Mouse (Mus musculus): ENCODE data around the gene Fbf1. TPM values are rescaled to one million over a fixed set of nuclear protein-coding genes. Genes with fewer than 3 reads are reported as not detected.
"Not testable (repeated sequence)": the region's sequence is repeated elsewhere in the genome, so short reads cannot be mapped to it uniquely, and the experiment has no call there.

The Fbf1 gene
- polyA plus RNA-seq, 1 experiment from 2014 or later, result 49.5 TPM

DNA sequence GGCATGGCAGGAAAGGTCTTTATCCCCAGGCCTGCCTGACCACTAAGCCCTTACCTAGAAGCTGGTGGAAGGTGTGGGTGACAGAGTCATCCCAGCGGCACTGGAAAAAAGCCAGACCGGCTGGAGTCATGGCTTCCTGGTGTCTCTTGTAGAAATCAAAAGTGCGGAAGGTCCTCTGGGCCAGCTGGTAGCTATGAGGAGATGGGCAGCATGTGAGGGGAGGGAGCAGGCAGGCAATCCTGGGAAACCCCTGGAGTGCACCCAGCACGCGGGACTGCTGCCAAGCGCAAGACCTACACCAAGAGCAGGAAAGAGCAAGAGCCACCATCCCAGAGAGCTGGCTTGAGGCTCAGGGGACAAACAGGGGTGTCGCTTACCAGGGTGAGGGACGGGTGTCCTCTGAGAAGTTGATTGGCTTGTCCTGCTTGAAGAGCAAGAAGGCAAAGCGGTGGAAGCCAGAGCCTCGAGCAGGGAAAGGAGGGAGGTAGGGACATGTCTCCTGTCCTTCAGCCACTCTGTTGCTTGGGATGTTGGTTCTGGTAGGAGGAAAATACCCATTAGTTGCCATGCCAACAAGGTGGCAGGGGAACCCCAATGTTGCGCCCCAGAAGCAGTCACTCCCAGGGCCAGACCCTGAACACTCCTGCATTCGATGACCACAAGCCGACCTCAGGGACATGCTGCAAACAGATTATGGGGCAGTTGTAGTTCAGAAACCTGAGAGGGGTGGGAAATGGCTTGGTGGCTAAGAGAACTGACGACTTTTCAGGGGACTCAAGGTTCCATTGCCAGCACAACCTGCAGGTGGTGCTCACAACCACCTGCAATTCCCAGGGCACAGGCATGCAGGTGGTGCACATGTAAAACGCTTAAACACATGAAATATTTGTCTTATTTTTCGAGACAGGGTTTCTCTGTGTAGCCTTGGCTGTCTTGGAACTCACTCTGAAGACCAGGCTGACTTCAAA is 35.3 kb downstream of the Fbf1 start:
- H3K4me3 ChIP-seq, result no peak overlapping the region
- 0 out of 2 replicates have a peak overlapping the region, but pooled peaks have one; percentile 27 for H3K9ac ChIP-seq
- no peak overlapping the region for H3K4me2 ChIP-seq
- H3K27ac ChIP-seq, result no peak overlapping the region
- ATAC-seq (ENCODE audit: insufficient number of reproducible peaks, insufficient read depth, low FRiP score, low TSS enrichment, low read depth), result no peak
- H3K36me3 ChIP-seq, result peaks cover 43% of the 10 kb centered on the region
- WGBS, result 76% methylated on average over 16 of the region's 16 CpGs
- no peaks in the 10 kb centered on the region for H3K9me3 ChIP-seq
- H3K4me1 ChIP-seq, result peaks cover 39% of the 10 kb centered on the region
- H3K27me3 ChIP-seq, result no peaks in the 10 kb centered on the region

DNA sequence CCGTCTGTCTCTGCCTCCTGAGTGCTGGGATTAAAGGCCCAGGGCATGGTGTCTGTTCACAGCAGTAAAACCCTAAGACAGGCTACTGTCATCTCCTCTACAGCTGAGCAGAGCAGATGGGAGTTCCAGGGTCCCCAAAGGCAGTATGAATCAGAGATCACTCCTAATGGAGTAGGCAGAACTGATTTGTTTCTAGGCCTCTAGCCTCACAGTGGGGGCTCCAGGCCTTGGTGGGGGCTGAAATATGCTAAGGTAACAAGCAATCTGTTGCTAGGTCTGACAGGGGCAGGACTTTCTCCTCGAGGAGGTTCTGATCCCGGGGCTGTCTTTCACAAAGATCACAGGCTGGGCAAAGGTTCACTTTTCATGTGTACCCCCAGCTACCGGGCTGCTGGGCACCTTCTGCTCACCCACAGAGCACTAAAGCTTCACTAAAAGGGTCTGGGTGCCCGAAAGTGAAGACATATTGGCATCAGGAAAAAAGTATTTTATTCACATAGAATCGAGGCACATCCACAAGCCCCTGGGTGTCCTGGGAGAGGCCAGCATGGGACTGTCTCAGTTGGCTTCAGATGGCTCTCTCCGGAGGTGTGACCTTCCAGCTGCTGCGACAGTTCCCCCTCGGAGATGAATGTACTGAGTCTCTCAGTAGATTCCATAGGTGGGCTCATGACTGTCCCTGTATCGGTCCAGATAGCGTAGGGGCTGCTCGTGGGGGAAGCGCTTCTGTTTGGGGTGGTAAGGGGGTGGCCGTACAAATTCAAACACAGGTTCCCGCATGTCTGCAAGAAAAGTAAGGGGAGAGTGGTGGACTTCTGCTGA is 36.4 kb downstream of the Fbf1 start:
- ATAC-seq (ENCODE audit: insufficient number of reproducible peaks, insufficient read depth, low FRiP score, low TSS enrichment, low read depth), result no peak
- 84% methylated on average over 15 of the region's 15 CpGs for WGBS
- H3K4me1 ChIP-seq, result peaks cover 47% of the 10 kb centered on the region
- peak overlapping the region; percentile 71 for H3K4me2 ChIP-seq
- H3K4me3 ChIP-seq, result peak overlapping the region; percentile 62
- H3K27me3 ChIP-seq, result no peaks in the 10 kb centered on the region
- H3K36me3 ChIP-seq, result peaks cover 44% of the 10 kb centered on the region
- H3K9ac ChIP-seq, result peak overlapping the region; percentile 83
- peak overlapping the region; percentile 90 for H3K27ac ChIP-seq
- no peaks in the 10 kb centered on the region for H3K9me3 ChIP-seq

DNA sequence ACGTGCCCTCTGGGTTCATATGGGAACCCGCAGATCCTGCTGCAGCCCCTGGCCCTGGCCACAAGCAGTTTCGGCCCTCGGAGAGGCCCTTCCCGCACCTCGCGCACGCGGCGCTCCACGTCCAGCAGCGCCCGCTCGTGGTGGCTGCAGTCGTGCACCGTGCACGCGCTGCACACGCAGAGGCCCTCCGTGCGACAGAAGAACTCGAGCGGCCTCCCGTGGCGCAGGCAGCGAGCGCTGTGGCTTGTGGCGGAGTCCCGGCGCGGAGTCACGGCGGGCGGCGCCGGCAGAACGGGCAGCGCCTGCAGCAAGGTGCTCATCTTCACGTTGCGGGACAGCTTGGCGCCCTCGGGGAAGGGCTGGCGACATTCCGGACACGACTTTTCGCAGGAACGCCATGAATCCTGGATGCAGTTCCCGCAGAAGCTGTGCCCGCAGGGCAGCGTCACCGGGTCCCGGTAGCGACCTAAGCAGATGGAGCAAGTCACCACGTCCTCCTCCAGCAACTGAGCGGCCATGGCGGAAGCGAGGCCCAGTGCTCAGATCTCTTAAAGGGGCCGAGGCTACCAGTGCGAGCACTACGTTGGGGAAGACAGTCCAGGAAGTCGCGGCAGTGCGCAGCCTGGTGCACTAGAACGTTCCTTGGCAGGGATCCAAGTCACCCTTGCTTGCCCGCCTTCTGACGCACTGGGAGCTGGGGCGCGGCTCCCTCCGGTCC is 37.3 kb downstream of the Fbf1 start, which contains the start of gene Trim65:
Gene Trim65 (minus strand): TSS at position 641 of the 718 bp plus-strand sequence.
- H3K4me3 ChIP-seq, result peak within 1 kb of the TSS; percentile 62
- WGBS, result under 1% methylated on average over 69 of the region's 69 CpGs
- H3K36me3 ChIP-seq, result peaks cover 48% of the 10 kb centered on the region
- H3K9ac ChIP-seq, result peak within 1 kb of the TSS; percentile 83
- peak within 1 kb of the TSS; percentile 71 for H3K4me2 ChIP-seq
- peak; percentile 77 for ATAC-seq (ENCODE audit: insufficient number of reproducible peaks, insufficient read depth, low FRiP score, low TSS enrichment, low read depth)
- no peaks in the 10 kb centered on the region for H3K27me3 ChIP-seq
- H3K27ac ChIP-seq, result peak within 1 kb of the TSS; percentile 90
- no peaks in the 10 kb centered on the region for H3K9me3 ChIP-seq
- H3K4me1 ChIP-seq, result peaks cover 47% of the 10 kb centered on the region

DNA sequence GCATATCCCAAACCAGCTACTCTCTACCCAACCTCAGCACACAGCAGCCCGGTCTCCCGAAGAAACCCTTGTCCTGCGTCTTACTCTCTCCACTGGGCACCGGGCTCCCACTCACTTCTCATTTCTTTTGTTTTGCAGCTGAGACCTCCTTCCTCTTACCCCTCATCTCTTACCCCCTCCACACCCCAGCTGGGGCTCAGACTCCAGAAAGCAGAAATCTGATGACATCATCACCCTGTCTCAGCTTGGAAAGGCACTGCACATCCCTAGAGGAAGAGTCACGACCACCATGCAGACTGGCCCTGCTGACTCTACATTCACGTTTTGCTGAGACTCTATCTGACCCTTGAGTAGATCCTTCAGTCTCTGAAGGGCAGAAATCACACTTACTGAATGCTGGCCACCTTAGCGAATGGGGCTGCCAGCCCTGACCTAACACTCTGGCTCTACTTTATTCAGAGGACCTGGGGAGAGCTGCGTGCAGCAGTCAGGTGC is 37.9 kb downstream of the Fbf1 start:
- Histone ChIP-seq H3K36me3 (peaks cover 47% of the 10 kb centered on the region), H3K27ac (peak overlapping the region; percentile 90; the same call in 1 of the 2 replicates), H3K27me3 (no peaks in the 10 kb centered on the region), H3K4me3 (peak overlapping the region; percentile 62), H3K9me3 (no peaks in the 10 kb centered on the region), H3K4me2 (peak overlapping the region; percentile 71), H3K4me1 (peaks cover 47% of the 10 kb centered on the region), H3K9ac (peak overlapping the region; percentile 83)
- 43% methylated on average over 8 of the region's 8 CpGs for WGBS
- no peak; the same call in 1 of the 2 replicates for ATAC-seq (ENCODE audit: insufficient number of reproducible peaks, insufficient read depth, low FRiP score, low TSS enrichment, low read depth)

DNA sequence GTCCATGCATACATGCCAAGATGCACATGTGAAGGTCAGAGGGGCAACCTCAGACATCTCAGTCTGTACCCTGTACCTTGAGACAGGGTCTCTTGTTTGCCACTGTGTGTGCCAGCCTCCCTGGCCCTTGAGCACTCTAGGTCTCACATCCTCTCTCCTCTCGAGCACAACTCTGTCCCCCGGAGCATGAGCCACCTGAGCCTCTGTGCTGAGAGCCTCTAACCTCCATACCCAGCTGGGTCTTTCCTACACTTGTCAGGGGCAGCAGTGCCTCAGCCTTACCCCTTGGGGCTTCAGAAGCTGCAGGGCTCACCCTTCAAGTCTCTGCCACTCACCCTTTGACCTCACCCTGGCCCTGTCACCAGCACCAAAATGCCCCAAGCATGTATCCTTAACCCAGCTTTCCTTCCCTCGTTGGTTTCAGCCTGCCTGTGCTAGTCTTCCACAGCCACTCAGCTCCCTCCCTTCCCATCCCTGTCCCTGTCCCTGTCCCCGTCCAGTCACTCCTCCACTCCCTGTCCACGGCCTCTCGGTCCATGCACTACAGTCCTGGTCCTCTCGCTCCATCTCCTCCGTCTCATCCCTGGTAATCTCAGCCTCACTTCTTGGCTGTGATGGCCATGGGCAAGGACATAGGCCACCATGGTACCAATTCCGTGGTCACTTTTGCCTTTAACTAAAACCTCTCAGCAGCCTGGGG is 38.7 kb downstream of the Fbf1 start:
- ATAC-seq (ENCODE audit: insufficient number of reproducible peaks, insufficient read depth, low FRiP score, low TSS enrichment, low read depth), result no peak
- WGBS, result 75% methylated on average over 9 of the region's 9 CpGs
- no peaks in the 10 kb centered on the region for H3K9me3 ChIP-seq
- peak overlapping the region; percentile 83 for H3K9ac ChIP-seq
- H3K4me2 ChIP-seq, result peak overlapping the region; percentile 71; the same call in 1 of the 2 replicates
- H3K27me3 ChIP-seq, result no peaks in the 10 kb centered on the region
- no peak overlapping the region for H3K27ac ChIP-seq
- peaks cover 47% of the 10 kb centered on the region for H3K4me1 ChIP-seq
- peaks cover 40% of the 10 kb centered on the region for H3K36me3 ChIP-seq
- no peak overlapping the region for H3K4me3 ChIP-seq

DNA sequence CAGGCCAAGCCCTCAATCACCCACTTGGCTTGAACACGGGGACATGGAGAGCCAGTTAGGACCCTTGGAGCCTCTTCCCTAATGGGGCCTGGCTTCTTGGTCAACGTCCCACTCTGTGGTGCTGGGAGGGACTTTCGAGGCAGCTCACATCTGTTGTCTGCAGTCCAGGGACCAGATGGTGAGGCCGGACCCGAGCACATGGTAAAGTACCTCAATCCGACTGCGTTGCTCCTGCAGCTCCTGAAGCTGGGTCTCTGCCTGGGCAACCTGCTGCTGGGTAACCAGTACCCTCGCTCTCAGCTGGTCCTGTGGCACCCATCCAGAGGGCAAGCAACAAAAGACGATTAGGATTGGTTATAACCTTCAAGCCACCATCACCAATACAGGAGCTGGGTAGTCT is 40.0 kb downstream of the Fbf1 start:
- WGBS, result 75% methylated on average over 9 of the region's 9 CpGs
- peak overlapping the region; percentile 53 for H3K4me2 ChIP-seq
- H3K27me3 ChIP-seq, result no peaks in the 10 kb centered on the region
- 0 out of 2 replicates have a peak overlapping the region, but pooled peaks have one; percentile 29 for H3K4me3 ChIP-seq
- H3K27ac ChIP-seq, result peak overlapping the region; percentile 60; the same call in 1 of the 2 replicates
- peaks cover 41% of the 10 kb centered on the region for H3K36me3 ChIP-seq
- H3K4me1 ChIP-seq, result peaks cover 41% of the 10 kb centered on the region
- no peak for ATAC-seq (ENCODE audit: insufficient number of reproducible peaks, insufficient read depth, low FRiP score, low TSS enrichment, low read depth)
- no peaks in the 10 kb centered on the region for H3K9me3 ChIP-seq
- peak overlapping the region; percentile 65; the same call in 1 of the 2 replicates for H3K9ac ChIP-seq

DNA sequence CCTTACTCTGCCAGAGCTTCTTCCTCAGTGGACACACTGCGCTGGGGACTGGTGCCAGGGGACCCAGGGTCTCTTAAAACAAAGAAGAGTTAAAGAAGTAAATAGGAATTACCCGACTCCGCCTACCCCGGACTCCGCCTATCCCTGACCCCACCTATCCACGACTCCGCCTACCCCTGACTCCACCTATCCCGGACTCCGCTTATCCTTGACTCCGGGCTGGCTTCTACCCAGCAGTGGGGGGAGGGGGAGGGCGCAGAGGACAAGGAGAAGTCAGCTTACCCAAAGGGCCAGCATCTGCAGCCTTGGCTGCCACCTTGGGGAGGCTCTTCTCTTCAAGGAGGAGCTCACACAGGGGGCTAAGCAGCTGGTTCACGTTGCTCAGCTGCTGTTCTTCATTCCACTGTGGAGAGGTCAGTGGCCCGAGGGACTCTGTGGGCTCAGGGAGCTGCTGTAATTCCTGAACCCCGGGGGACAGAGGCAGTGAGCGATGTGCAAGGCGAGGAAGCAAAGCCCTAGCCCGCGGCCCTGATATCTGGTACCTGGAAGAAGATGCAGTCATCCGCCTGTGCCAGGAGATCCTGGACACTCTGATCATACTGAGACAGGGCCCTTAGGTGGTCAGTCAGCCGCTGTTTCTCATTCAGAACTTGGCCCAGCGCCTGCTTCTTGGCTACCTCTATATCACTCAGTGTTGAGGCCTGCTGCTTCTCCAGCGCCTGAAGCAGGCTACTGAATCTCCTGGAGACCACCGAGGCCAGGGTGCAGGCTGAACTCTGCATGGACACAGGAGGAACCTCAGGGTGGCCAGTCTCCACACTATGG is 40.6 kb downstream of the Fbf1 start, which contains the start of gene Trim47:
Gene Trim47 (minus strand): TSS at position 55 of the 825 bp plus-strand sequence.
- no peaks in the 10 kb centered on the region for H3K9me3 ChIP-seq
- WGBS, result 24% methylated on average over 23 of the region's 23 CpGs
- H3K4me2 ChIP-seq, result peak within 1 kb of the TSS; percentile 53
- H3K36me3 ChIP-seq, result peaks cover 39% of the 10 kb centered on the region
- peaks cover 35% of the 10 kb centered on the region for H3K4me1 ChIP-seq
- H3K27ac ChIP-seq, result peak within 1 kb of the TSS; percentile 60
- 0 out of 2 replicates have a peak, but pooled peaks have one; percentile 13 for ATAC-seq (ENCODE audit: insufficient number of reproducible peaks, insufficient read depth, low FRiP score, low TSS enrichment, low read depth)
- H3K27me3 ChIP-seq, result no peaks in the 10 kb centered on the region
- peak within 1 kb of the TSS; percentile 29 for H3K4me3 ChIP-seq
- H3K9ac ChIP-seq, result peak within 1 kb of the TSS; percentile 65; the same call in 1 of the 2 replicates

DNA sequence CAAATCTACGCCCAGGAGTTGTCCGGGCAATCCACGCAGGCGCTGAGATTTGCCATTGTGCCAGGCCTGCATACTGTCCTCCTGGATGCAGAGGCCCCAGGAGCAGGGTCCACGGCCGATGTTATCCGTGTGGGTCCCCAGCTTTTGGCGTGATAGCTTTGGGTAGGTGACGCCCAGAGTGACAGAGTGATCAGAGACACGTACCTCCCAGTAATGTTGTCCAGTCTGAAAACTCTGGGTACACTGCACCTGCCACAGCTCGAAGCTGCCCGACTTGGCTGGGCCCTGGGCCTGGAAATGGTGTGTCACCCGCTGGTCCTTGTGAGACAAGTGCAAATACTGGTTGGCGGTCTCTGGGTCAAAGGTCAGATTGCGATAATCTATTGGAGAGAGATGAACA is 41.7 kb downstream of the Fbf1 start:
- Histone ChIP-seq H3K9ac (no peak overlapping the region), H3K4me2 (peak overlapping the region; percentile 53), H3K27ac (no peak overlapping the region), H3K4me1 (peaks cover 29% of the 10 kb centered on the region), H3K4me3 (no peak overlapping the region), H3K27me3 (no peaks in the 10 kb centered on the region), H3K36me3 (peaks cover 32% of the 10 kb centered on the region), H3K9me3 (no peaks in the 10 kb centered on the region)
- WGBS, result 93% methylated on average over 15 of the region's 15 CpGs
- no peak for ATAC-seq (ENCODE audit: insufficient number of reproducible peaks, insufficient read depth, low FRiP score, low TSS enrichment, low read depth)

DNA sequence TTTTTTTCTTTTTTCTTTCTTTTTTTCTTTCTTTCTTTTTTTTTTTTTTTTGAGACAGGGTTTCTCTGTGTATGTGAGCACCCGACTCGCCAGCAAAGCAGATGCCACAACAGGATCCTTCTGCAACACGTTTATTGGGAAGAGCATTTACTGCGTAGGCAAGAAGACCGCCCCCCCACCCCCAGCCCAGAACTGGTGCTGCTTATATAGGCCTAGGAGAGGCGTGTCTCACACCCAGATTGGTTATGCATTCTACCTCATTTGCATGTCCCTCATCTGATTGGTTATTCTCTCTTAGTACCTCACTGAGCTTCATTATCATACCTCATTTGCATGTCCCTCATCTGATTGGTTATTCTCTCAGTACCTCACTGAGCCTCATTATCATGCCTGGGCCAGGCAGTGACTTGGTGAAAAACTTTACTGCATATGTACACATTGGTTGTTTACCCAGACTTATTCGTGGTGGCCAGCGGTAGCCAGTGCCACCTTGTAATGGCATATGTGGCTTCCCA is 46.2 kb downstream of the Fbf1 start:
- ATAC-seq (ENCODE audit: insufficient number of reproducible peaks, insufficient read depth, low FRiP score, low TSS enrichment, low read depth); H3K9me3 ChIP-seq; H3K4me3 ChIP-seq; H3K9ac ChIP-seq; H3K4me2 ChIP-seq; H3K27me3 ChIP-seq; H3K27ac ChIP-seq; H3K4me1 ChIP-seq: not testable (repeated sequence)
- 94% methylated on average over 8 of the region's 8 CpGs for WGBS
- peaks cover 32% of the 10 kb centered on the region for H3K36me3 ChIP-seq

Measured in embryonic facial prominence, embryonic 13.5 days (tissue).